Mouse (Mus musculus) urinary bladder, postnatal 4 days (tissue): ENCODE measurements around the gene Kif27.
A peak's percentile ranks its signal among the peaks of the same experiment; 100 is the strongest.

Source experiments
- DNase-seq, 2 experiments: peaks; one replicate each; pipeline ENCODE4 v3.0.0; 2021 to 2022; ENCODE audit warnings: low spot score in 2 of 2

Kif27 gene

GRCm38 (mm10) chr13:58276256-58276655, 82.7 kb downstream of the Kif27 start:
- no peak for DNase-seq

GRCm38 (mm10) chr13:58275599-58275998, 83.3 kb downstream of the Kif27 start, which contains the start of gene Gkap1:
TSS of gene Gkap1 (minus strand) at chr13:58275699.
- no peak for DNase-seq

- no peak for DNase-seq
Observed at GRCm38 (mm10) chr13:58275076-58275475, 83.8 kb downstream of the Kif27 start.

- DNase-seq = peak; percentile 76 to 77
Observed at GRCm38 (mm10) chr13:58274259-58274991, 84.5 kb downstream of the Kif27 start.

- peak in 1 of 2 experiments; percentile 29 for DNase-seq
Observed at GRCm38 (mm10) chr13:58273411-58274258, 85.3 kb downstream of the Kif27 start.

- no peak for DNase-seq
Observed at GRCm38 (mm10) chr13:58266864-58267263, 92.1 kb downstream of the Kif27 start.

GRCm38 (mm10) chr13:58263546-58263945, 95.4 kb downstream of the Kif27 start:
- DNase-seq = no peak

- DNase-seq = no peak
Observed at GRCm38 (mm10) chr13:58261674-58262073, 97.2 kb downstream of the Kif27 start.

- no peak for DNase-seq
Observed at GRCm38 (mm10) chr13:58253268-58253667, 105.7 kb downstream of the Kif27 start.

GRCm38 (mm10) chr13:58248957-58249356, 110.0 kb downstream of the Kif27 start:
- DNase-seq = no peak
